Comparison of ENCODE assay signal across 11 mouse cellular contexts in the genomic region with DNA sequence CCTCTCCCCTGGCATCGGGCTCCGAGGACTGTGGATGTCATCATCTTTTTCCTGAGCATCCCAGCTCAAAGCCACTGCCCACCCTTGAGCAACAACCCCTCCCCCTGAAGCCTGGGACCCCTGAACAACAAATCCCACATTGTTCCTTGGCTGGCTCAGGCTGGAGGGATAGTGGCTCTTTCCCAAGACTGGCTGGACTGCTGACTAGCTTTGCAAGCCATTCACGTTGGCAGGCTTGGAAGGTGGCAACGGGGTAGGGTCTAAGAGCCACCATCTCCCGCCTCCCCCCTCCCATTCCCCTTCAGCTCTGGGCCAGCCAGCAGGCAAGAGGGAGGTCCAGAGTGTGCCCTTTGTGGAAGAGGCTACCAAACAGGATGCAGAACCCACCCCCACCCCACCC. TPM values are rescaled to one million over a fixed set of nuclear protein-coding genes. Genes with fewer than 3 reads are reported as not detected.
A peak's percentile ranks its signal among the peaks of the same experiment; 100 is the strongest.
DNase-seq lines count a peak whose midpoint lies in the region; ATAC-seq and TF ChIP-seq lines count a peak whose summit lies in the region.
"Had no signal": no experiment of that assay in that cellular context is flagged by ENCODE, and none has a peak within 500 bp of the region (broad histone marks: within the 10 kb centered on the region; RNA-seq: fewer than 3 reads in every experiment).

No protein-coding gene starts in this region.

- peak; percentile 37; the same call in 1 of the 2 replicates for ATAC-seq in forebrain, embryonic 12.5 days (ENCODE audit: low FRiP score)
- ATAC-seq in midbrain, postnatal 0 days (ENCODE audit: low FRiP score), result peak; percentile 84

- no peak for TF ChIP-seq CTCF in midbrain, postnatal 0 days (IDR thresholded peaks at IDR 0.05)

- H3K4me3 ChIP-seq in forebrain, embryonic 12.5 days (replicated peaks), result no peak overlapping the region
- no peak overlapping the region for H3K4me3 ChIP-seq in midbrain, postnatal 0 days (ENCODE audit: low read depth, low read length)
- H3K4me3 ChIP-seq: embryonic facial prominence, embryonic 15.5 days had no signal

- DNase-seq in layer of hippocampus, adult 11-12 months (ENCODE audit: low spot score), result peak; percentile 63
- no peak for DNase-seq in layer of hippocampus, adult 9-10 months (ENCODE audit: low spot score)
- DNase-seq in layer of hippocampus, adult 9-11 months, result peak; percentile 82
- DNase-seq in midbrain, postnatal 0 days (ENCODE audit: low spot score), result peak; percentile 92
- no peak for DNase-seq in lung, postnatal 36 days
- no peak for DNase-seq in testis, postnatal 14 days (ENCODE audit: low spot score)
- no peak for DNase-seq in adrenal gland, adult (ENCODE audit: inconsistent age in 2 of 2, low spot score in 1 of 2)
- DNase-seq: thymus, adult 18-20 months had no signal

- whole genome bisulfite sequencing in forebrain, embryonic 12.5 days, result 54% methylated on average over 5 of the region's 5 CpGs
- 26% methylated on average over 4 of the region's 5 CpGs for WGBS in midbrain, postnatal 0 days

- H3K9ac ChIP-seq in forebrain, embryonic 12.5 days, result no peak overlapping the region
- H3K9ac ChIP-seq in midbrain, postnatal 0 days (replicated peaks; ENCODE audit: low read length, poor library complexity, severe bottlenecking), result no peak overlapping the region
- H3K9ac ChIP-seq: embryonic facial prominence, embryonic 15.5 days had no signal

- H3K27ac ChIP-seq in forebrain, embryonic 12.5 days, result peak overlapping the region; percentile 9; the same call in 1 of the 2 replicates
- H3K27ac ChIP-seq in midbrain, postnatal 0 days (ENCODE audit: low read depth, low read length), result peak overlapping the region; percentile 65
- H3K27ac ChIP-seq: embryonic facial prominence, embryonic 15.5 days had no signal

- peaks cover 28% of the 10 kb centered on the region for H3K4me1 ChIP-seq in forebrain, embryonic 12.5 days
- H3K4me1 ChIP-seq in midbrain, postnatal 0 days (ENCODE audit: insufficient read depth, low read length), result peaks cover 3% of the 10 kb centered on the region

- H3K4me2 ChIP-seq in forebrain, embryonic 12.5 days, result no peak overlapping the region
- no peak overlapping the region for H3K4me2 ChIP-seq in midbrain, postnatal 0 days (ENCODE audit: low read depth, low read length, poor library complexity, severe bottlenecking)
- H3K4me2 ChIP-seq: embryonic facial prominence, embryonic 15.5 days had no signal

- no peaks in the 10 kb centered on the region for H3K9me3 ChIP-seq in forebrain, embryonic 12.5 days
- no peaks in the 10 kb centered on the region for H3K9me3 ChIP-seq in midbrain, postnatal 0 days (ENCODE audit: low read length)
- H3K9me3 ChIP-seq: embryonic facial prominence, embryonic 15.5 days had no signal

- H3K36me3 ChIP-seq in forebrain, embryonic 12.5 days (replicated peaks), result peaks cover 22% of the 10 kb centered on the region
- H3K36me3 ChIP-seq in midbrain, postnatal 0 days (ENCODE audit: insufficient read depth, low read length), result peaks cover 17% of the 10 kb centered on the region

- no peaks in the 10 kb centered on the region for H3K27me3 ChIP-seq in forebrain, embryonic 12.5 days
- no peaks in the 10 kb centered on the region for H3K27me3 ChIP-seq in midbrain, postnatal 0 days (ENCODE audit: insufficient read depth, low read length)
- H3K27me3 ChIP-seq: CH12.LX; embryonic facial prominence, embryonic 15.5 days had no signal

RNA-seq across cellular contexts. Expression of a gene that starts 8.8 kb away (rescaled TPM):
- polyA plus RNA-seq in forebrain, embryonic 12.5 days (2016; fragmentation: Nextera tagmentation; extraction: Ambion mirVana), result not detected in 2 replicates
- total RNA-seq in midbrain, postnatal 0 days (2014; rRNA removed), result 14.1 and 25.7 TPM in 2 replicates
- polyA plus RNA-seq in midbrain, postnatal 0 days (2015; fragmentation: Nextera tagmentation; extraction: Ambion mirVana), result 8.8 and 12.8 TPM in 2 replicates
- total RNA-seq: CH12.LX had no signal
- polyA plus RNA-seq: embryonic facial prominence, embryonic 15.5 days had no signal

RNA-seq across cellular contexts. Expression of a gene that starts 12.0 kb away (rescaled TPM):
- 113 and 119 TPM in 2 replicates for polyA plus RNA-seq in forebrain, embryonic 12.5 days (2016; fragmentation: Nextera tagmentation; extraction: Ambion mirVana)
- total RNA-seq in midbrain, postnatal 0 days (2014; rRNA removed), result 317 and 384 TPM in 2 replicates
- polyA plus RNA-seq in midbrain, postnatal 0 days (2015; fragmentation: Nextera tagmentation; extraction: Ambion mirVana), result 399 and 418 TPM in 2 replicates

RNA-seq across cellular contexts. Expression of a gene that starts 26.1 kb away (rescaled TPM):
- polyA plus RNA-seq in forebrain, embryonic 12.5 days (2016; fragmentation: Nextera tagmentation; extraction: Ambion mirVana), result 0.78 and 1.0 TPM in 2 replicates
- total RNA-seq in midbrain, postnatal 0 days (2014; rRNA removed), result 0.05 and 0.24 TPM in 2 replicates
- polyA plus RNA-seq in midbrain, postnatal 0 days (2015; fragmentation: Nextera tagmentation; extraction: Ambion mirVana), result 0.05 and 0.15 TPM in 2 replicates

RNA-seq across cellular contexts. Expression of a gene that starts 53.6 kb away (rescaled TPM):
- polyA plus RNA-seq in forebrain, embryonic 12.5 days (2016; fragmentation: Nextera tagmentation; extraction: Ambion mirVana), result 0.36 and 0.42 TPM in 2 replicates
- 2.5 and 3.8 TPM in 2 replicates for total RNA-seq in midbrain, postnatal 0 days (2014; rRNA removed)
- 1.9 and 2.1 TPM in 2 replicates for polyA plus RNA-seq in midbrain, postnatal 0 days (2015; fragmentation: Nextera tagmentation; extraction: Ambion mirVana)

Comparison
In these comparisons a context has a peak if more than half of its experiments do, and no peak if none do; other contexts are left out.
1. DNase-seq: peak in layer of hippocampus, adult 11-12 months (single experiment), layer of hippocampus, adult 9-11 months (single experiment) and midbrain, postnatal 0 days (single experiment); none in layer of hippocampus, adult 9-10 months (single experiment), lung, postnatal 36 days (single experiment), testis, postnatal 14 days (single experiment) and adrenal gland, adult (0 of 2).